Mouse (Mus musculus): ENCODE results near the gene Olfr430. TPM values are rescaled to one million over a fixed set of nuclear protein-coding genes. Genes with fewer than 3 reads are reported as not detected.

The Olfr430 gene
- polyA plus RNA-seq, 1 experiment from 2014 or later = not detected

Other genes starting within 250 kb of the Olfr430 start
- gene Ifi211, start 153.6 kb upstream of the Olfr430 start, polyA plus RNA-seq (2015; fragmentation: Nextera tagmentation; extraction: Ambion mirVana) = 0.33 and 0.62 TPM in 2 replicates
- 2.9 and 3.1 TPM in 2 replicates for gene Mndal, start 124.1 kb upstream of the Olfr430 start, polyA plus RNA-seq (2015; fragmentation: Nextera tagmentation; extraction: Ambion mirVana)
- 0.66 and 0.92 TPM in 2 replicates for gene Ifi203, start 123.9 kb upstream of the Olfr430 start, polyA plus RNA-seq (2015; fragmentation: Nextera tagmentation; extraction: Ambion mirVana)
- not detected in 2 replicates for gene Ifi202b, start 83.9 kb upstream of the Olfr430 start, polyA plus RNA-seq (2015; fragmentation: Nextera tagmentation; extraction: Ambion mirVana)
- 0.10 and 0.17 TPM in 2 replicates for gene Ifi205, start 34.8 kb upstream of the Olfr430 start, polyA plus RNA-seq (2015; fragmentation: Nextera tagmentation; extraction: Ambion mirVana)
- 0.05 and 0.06 TPM in 2 replicates for gene Olfr433, start 25.9 kb upstream of the Olfr430 start, polyA plus RNA-seq (2015; fragmentation: Nextera tagmentation; extraction: Ambion mirVana)
- not detected in 2 replicates for gene Olfr432, start 17.4 kb upstream of the Olfr430 start, polyA plus RNA-seq (2015; fragmentation: Nextera tagmentation; extraction: Ambion mirVana)
- not detected in 2 replicates for gene Olfr429, start 17.7 kb downstream of the Olfr430 start, polyA plus RNA-seq (2015; fragmentation: Nextera tagmentation; extraction: Ambion mirVana)
- not detected in 2 replicates for gene Olfr427, start 30.3 kb downstream of the Olfr430 start, polyA plus RNA-seq (2015; fragmentation: Nextera tagmentation; extraction: Ambion mirVana)
- not detected in 2 replicates for gene Olfr231, start 54.6 kb downstream of the Olfr430 start, polyA plus RNA-seq (2015; fragmentation: Nextera tagmentation; extraction: Ambion mirVana)
- not detected in 2 replicates for gene Olfr424, start 64.9 kb downstream of the Olfr430 start, polyA plus RNA-seq (2015; fragmentation: Nextera tagmentation; extraction: Ambion mirVana)
- not detected in 2 replicates for gene Olfr420, start 89.0 kb downstream of the Olfr430 start, polyA plus RNA-seq (2015; fragmentation: Nextera tagmentation; extraction: Ambion mirVana)
- gene Spta1, start 106.2 kb downstream of the Olfr430 start, polyA plus RNA-seq (2015; fragmentation: Nextera tagmentation; extraction: Ambion mirVana) = 0.22 and 0.48 TPM in 2 replicates
- gene Olfr419, start 185.5 kb downstream of the Olfr430 start, polyA plus RNA-seq (2015; fragmentation: Nextera tagmentation; extraction: Ambion mirVana) = not detected in 2 replicates

All from kidney, embryonic 16.5 days (tissue).